Mouse (Mus musculus) stomach, embryonic 16.5 days (tissue): Measurements from ENCODE around the gene Slc9a1. TPM values are rescaled to one million over a fixed set of nuclear protein-coding genes. Genes with fewer than 3 reads are reported as not detected.

Experiments
- ATAC-seq: fragments of 200-750 bp; cut with Nextera tagmentation; 2 replicates; pipeline ENCODE4 v1.8.0; 2017; ENCODE audit warnings: moderate number of reproducible peaks, moderate TSS enrichment; ENCODE audit not compliant: insufficient read depth, low FRiP score
- H3K27ac ChIP-seq: fragments of 300-500 bp; sonication (generic); 2 replicates; pipeline ENCODE4 v1.5.1; 2014; ENCODE audit warnings: low read length
- H3K27me3 ChIP-seq: fragments of 300-500 bp; sonication (generic); 2 replicates; pipeline ENCODE4 v1.6.1; 2014; ENCODE audit warnings: low read length, control low read depth, mixed read lengths; ENCODE audit not compliant: control insufficient read depth, insufficient read depth
- H3K36me3 ChIP-seq: fragments of 300-500 bp; sonication (generic); 2 replicates; pipeline ENCODE4 v1.6.1; 2014; ENCODE audit warnings: low read length; ENCODE audit not compliant: control insufficient read depth, insufficient read depth
- H3K4me1 ChIP-seq: fragments of 300-500 bp; sonication (generic); 2 replicates; pipeline ENCODE4 v1.6.1; 2014; ENCODE audit warnings: low read length, control low read depth, mixed read lengths; ENCODE audit not compliant: control insufficient read depth, insufficient read depth
- H3K4me2 ChIP-seq: fragments of 300-500 bp; sonication (generic); 2 replicates; pipeline ENCODE4 v1.6.1; 2014; ENCODE audit warnings: low read depth, low read length, mixed read lengths
- H3K4me3 ChIP-seq: fragments of 300-500 bp; sonication (generic); replicated peaks from 2 replicates; pipeline ENCODE4 v1.5.1; 2014; ENCODE audit warnings: mild to moderate bottlenecking, low read length
- H3K9ac ChIP-seq: fragments of 300-500 bp; sonication (generic); 2 replicates; pipeline ENCODE4 v1.6.1; 2014; ENCODE audit warnings: low read length
- H3K9me3 ChIP-seq: fragments of 300-500 bp; sonication (generic); replicated peaks from 2 replicates; pipeline ENCODE4 v1.6.1; 2016; ENCODE audit warnings: low read length, control low read depth; ENCODE audit not compliant: control insufficient read depth
- WGBS: fragments of 180-500 bp; shearing (Covaris S2); extraction: QIAGEN DNeasy Blood & Tissue Kit; methylation state at CpG from one replicate; pipeline ENCODE4 v1.1.7; 2014; 5-methylcytosine and 5-hydroxymethylcytosine counted together
- polyA plus RNA-seq: library from polyadenylated mRNA; unstranded; fragments of >200 nt; fragmentation: Nextera tagmentation; extraction: Ambion mirVana; gene quantifications from 2 replicates; pipeline ENCODE4 v1.2.1, GENCODE M21; 2015

Gene Slc9a1
- polyA plus RNA-seq, 1 experiment from 2014 or later: 10.1 TPM

- Histone ChIP-seq H3K4me3 (no peak overlapping the region), H3K4me2 (peak overlapping the region; percentile 10; the same call in 1 of the 2 replicates), H3K9ac (peak overlapping the region; percentile 43; the same call in 1 of the 2 replicates), H3K36me3 (no peaks in the 10 kb centered on the region), H3K27ac (no peak overlapping the region), H3K27me3 (no peaks in the 10 kb centered on the region), H3K9me3 (no peaks in the 10 kb centered on the region), H3K4me1 (peaks cover 6% of the 10 kb centered on the region; the same call in 1 of the 2 replicates)
- ATAC-seq: peak; percentile 60; the same call in 1 of the 2 replicates
- WGBS: 21% methylated on average over 17 of the region's 17 CpGs
Measured at GRCm38 (mm10) chr4:133432560-133433171, 63.2 kb downstream of the Slc9a1 start.

- H3K9me3 ChIP-seq: no peaks in the 10 kb centered on the region
- H3K4me1 ChIP-seq: peaks cover 26% of the 10 kb centered on the region
- no peak overlapping the region for H3K4me3 ChIP-seq
- H3K27me3 ChIP-seq: no peaks in the 10 kb centered on the region
- 86% methylated on average over 11 of the region's 11 CpGs for WGBS
- no peak overlapping the region for H3K27ac ChIP-seq
- H3K4me2 ChIP-seq: no peak overlapping the region
- ATAC-seq: no peak
- H3K36me3 ChIP-seq: no peaks in the 10 kb centered on the region
- H3K9ac ChIP-seq: no peak overlapping the region
Measured at GRCm38 (mm10) chr4:133435921-133436320, 66.4 kb downstream of the Slc9a1 start.

DNA sequence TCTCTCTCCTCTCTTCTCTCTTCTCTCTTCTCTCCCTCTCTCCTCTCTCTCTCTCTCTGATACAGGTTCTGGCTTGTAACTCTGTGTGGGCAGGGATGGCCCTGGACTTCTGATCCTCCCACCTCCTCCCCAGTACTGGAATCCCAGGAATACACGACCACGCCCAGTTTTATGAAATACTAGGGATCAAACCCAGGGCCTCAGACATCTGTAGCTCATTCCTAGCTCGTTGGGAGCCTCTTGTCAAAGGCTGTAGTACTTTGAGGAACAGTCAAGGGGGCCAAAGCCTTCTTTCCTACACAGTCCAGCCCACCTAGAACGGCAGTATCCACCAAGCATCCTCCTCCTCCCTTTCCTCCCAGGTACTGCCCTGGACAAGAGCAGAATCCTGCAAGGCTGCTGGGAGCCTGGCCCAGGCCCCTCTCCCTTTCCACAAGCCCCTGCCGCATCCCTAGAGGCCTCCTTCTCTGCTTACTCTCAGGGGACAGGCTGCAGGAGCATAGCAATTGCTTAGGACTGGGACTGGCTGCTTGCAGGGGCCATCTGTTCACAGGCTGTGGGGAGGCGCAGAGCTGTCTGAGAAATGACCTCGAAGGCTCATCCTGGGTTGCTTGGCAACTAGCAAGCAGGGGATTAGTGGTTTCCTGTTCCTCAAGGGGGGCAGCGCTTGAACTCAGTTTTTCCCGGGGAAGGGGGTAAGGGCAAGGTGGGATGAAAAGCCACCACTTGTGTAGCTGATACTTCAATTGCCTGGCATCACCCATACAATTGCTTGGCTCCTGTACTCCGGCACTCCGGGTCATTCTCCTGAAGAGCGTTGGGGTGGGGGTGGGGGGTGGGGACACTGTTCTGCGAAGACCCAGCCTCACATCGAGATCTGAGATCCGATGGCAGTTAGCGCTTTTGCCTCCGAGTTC, 70.2 kb downstream of the Slc9a1 start:
- peak overlapping the region; percentile 50 for H3K4me2 ChIP-seq
- WGBS: 7% methylated on average over 17 of the region's 17 CpGs
- ATAC-seq: peak; percentile 88
- H3K27me3 ChIP-seq: no peaks in the 10 kb centered on the region
- peak overlapping the region; percentile 63 for H3K9ac ChIP-seq
- peak overlapping the region; percentile 16 for H3K4me3 ChIP-seq
- H3K4me1 ChIP-seq: peaks cover 25% of the 10 kb centered on the region
- H3K9me3 ChIP-seq: no peaks in the 10 kb centered on the region
- no peaks in the 10 kb centered on the region for H3K36me3 ChIP-seq
- H3K27ac ChIP-seq: peak overlapping the region; percentile 87

DNA sequence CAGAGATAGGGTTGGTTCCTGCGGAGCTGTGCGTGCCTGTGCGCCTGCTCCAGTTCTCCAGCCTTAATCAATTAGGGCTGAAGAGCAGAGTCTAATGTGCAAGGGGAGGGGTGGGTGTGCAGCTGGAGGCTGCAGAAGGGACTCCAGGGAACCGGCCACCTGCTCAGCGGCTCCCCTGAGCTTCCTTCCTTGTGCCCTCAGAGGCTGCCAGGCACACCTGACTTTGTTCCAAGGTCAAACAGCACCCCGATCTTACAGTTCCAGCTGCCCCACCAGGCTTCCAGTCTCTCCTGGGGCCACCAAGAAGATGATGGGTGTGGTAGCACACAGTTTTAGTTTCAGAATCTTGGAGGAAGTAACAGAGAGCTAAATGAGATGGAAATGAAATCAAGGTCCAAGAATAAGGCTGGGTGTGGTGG, 70.9 kb downstream of the Slc9a1 start:
- Histone ChIP-seq H3K4me1 (peaks cover 25% of the 10 kb centered on the region), H3K36me3 (no peaks in the 10 kb centered on the region), H3K4me2 (peak overlapping the region; percentile 50), H3K27me3 (no peaks in the 10 kb centered on the region), H3K9ac (peak overlapping the region; percentile 63), H3K9me3 (no peaks in the 10 kb centered on the region), H3K27ac (peak overlapping the region; percentile 87), H3K4me3 (peak overlapping the region; percentile 16)
- WGBS: 5% methylated on average over 6 of the region's 6 CpGs
- ATAC-seq: peak; percentile 77

DNA sequence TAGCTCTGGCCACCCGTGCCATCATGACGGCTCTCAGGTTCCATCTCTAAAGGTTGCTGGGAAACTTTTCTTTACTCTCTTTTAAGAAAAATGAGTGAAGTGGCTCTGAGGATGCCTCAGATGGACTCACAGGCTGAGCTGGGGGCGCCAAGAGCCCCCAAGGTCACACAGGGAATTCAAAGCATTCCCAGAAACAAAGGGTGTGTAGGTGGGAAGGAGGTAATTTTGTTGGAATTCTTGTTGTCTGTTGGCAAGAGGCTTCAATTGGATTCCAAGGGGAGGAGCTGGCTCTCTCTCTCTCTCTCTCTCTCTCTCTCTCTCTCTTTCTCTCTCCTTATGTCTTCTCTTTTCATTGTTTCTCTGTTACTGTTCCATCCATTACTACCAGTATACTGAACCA, 72.7 kb downstream of the Slc9a1 start:
- Histone ChIP-seq H3K4me2 (no peak overlapping the region), H3K4me3 (no peak overlapping the region), H3K9ac (no peak overlapping the region), H3K36me3 (no peaks in the 10 kb centered on the region), H3K27me3 (no peaks in the 10 kb centered on the region), H3K4me1 (peaks cover 25% of the 10 kb centered on the region), H3K27ac (no peak overlapping the region), H3K9me3 (no peaks in the 10 kb centered on the region)
- 56% methylated on average over 3 of the region's 3 CpGs for WGBS
- no peak for ATAC-seq

GRCm38 (mm10) chr4:133443085-133443484, 73.6 kb downstream of the Slc9a1 start:
- no peak for ATAC-seq
- Histone ChIP-seq H3K27me3 (no peaks in the 10 kb centered on the region), H3K4me2 (no peak overlapping the region), H3K27ac (no peak overlapping the region), H3K36me3 (no peaks in the 10 kb centered on the region), H3K4me3 (no peak overlapping the region), H3K9ac (no peak overlapping the region), H3K9me3 (no peaks in the 10 kb centered on the region), H3K4me1 (peaks cover 25% of the 10 kb centered on the region)
- WGBS: 71% methylated on average over 5 of the region's 5 CpGs

DNA sequence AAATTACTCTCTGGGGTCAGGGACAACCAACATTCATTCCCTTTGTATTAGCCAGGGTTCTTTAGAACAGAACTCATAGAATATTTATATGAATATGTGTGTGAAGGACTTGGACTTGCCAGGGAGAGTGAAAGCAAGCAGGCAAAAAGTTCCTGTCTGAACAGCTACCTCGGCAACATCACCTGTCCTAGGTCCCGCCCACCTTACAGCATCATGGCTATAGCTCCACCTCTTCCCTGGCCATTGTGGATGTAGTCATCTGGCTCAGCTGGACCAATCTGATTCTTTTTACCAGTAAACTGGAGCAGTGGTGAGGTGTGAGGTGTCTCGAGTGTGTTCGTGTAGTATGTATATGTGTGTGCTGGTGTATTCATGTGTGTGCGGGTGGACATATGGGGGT, 76.2 kb downstream of the Slc9a1 start:
- WGBS: 83% methylated on average over 5 of the region's 5 CpGs

GRCm38 (mm10) chr4:133447366-133447765, 77.9 kb downstream of the Slc9a1 start:
- no peaks in the 10 kb centered on the region for H3K9me3 ChIP-seq
- H3K27me3 ChIP-seq: no peaks in the 10 kb centered on the region
- no peak overlapping the region for H3K27ac ChIP-seq
- ATAC-seq: no peak
- no peaks in the 10 kb centered on the region for H3K36me3 ChIP-seq
- H3K4me1 ChIP-seq: peaks cover 18% of the 10 kb centered on the region
- no peak overlapping the region for H3K4me2 ChIP-seq
- H3K9ac ChIP-seq: no peak overlapping the region
- 57% methylated on average over 5 of the region's 5 CpGs for WGBS
- no peak overlapping the region for H3K4me3 ChIP-seq

More for the DNA sequence above, 76.2 kb downstream of the Slc9a1 start:
- Histone ChIP-seq H3K9ac (no peak overlapping the region), H3K4me2 (no peak overlapping the region), H3K4me3 (no peak overlapping the region), H3K4me1 (peaks cover 17% of the 10 kb centered on the region), H3K9me3 (no peaks in the 10 kb centered on the region), H3K27ac (no peak overlapping the region), H3K36me3 (no peaks in the 10 kb centered on the region), H3K27me3 (no peaks in the 10 kb centered on the region)
- ATAC-seq: no peak

DNA sequence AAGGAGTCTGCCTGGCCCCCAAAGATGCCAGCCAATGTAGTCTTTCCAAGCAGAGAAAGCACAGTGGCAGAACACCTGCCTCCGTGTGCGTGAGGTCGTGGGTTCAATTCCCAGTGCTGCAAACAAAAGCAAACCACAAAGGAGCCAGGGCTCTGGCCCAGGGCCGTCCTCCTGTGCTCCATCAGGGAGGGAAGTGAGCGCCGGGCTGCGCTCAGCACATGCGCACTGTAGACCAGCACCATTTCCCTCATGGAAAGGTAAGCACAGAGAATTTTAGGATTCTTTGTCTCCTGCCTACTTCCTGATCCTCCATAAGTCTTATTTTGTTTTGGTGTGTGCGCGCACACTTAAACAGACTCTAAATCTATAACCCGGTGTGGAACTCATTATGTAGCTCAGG, 78.5 kb downstream of the Slc9a1 start:
- Histone ChIP-seq H3K27ac (peak overlapping the region; percentile 29; the same call in 1 of the 2 replicates), H3K36me3 (no peaks in the 10 kb centered on the region), H3K4me2 (no peak overlapping the region), H3K4me3 (no peak overlapping the region), H3K4me1 (peaks cover 18% of the 10 kb centered on the region), H3K9me3 (no peaks in the 10 kb centered on the region), H3K27me3 (no peaks in the 10 kb centered on the region), H3K9ac (no peak overlapping the region)
- ATAC-seq: no peak
- WGBS: 79% methylated on average over 11 of the region's 11 CpGs
